Mouse (Mus musculus) heart, embryonic 14.5 days (tissue): ENCODE data around the gene Ptbp3. TPM values are rescaled to one million over a fixed set of nuclear protein-coding genes. Genes with fewer than 3 reads are reported as not detected.

Experiments
- ATAC-seq: fragments of 200-750 bp; cut with Nextera tagmentation; 2 replicates; pipeline ENCODE4 v1.8.0; 2017; ENCODE audit warnings: low read depth, moderate TSS enrichment; ENCODE audit not compliant: insufficient number of reproducible peaks, insufficient read depth, low FRiP score
- H3K27ac ChIP-seq, 2 experiments: fragments of 200-500 bp in 1 of 2; fragments of 300-500 bp in 1 of 2; sonication (generic) in 1 of 2; replicated peaks in 1 of 2; 2 replicates each; pipeline ENCODE4 v1.5.1; 2012 to 2014; ENCODE audit warnings: low read depth in 2 of 2, low read length in 2 of 2, control low read depth in 1 of 2, mild to moderate bottlenecking in 1 of 2, mixed read lengths in 1 of 2; ENCODE audit not compliant: control insufficient read depth in 1 of 2, insufficient read depth in 1 of 2
- H3K27me3 ChIP-seq: fragments of 300-500 bp; sonication (generic); 2 replicates; pipeline ENCODE4 v1.6.1; 2014; ENCODE audit warnings: mild to moderate bottlenecking, low read length, control low read depth; ENCODE audit not compliant: control insufficient read depth, insufficient read depth
- H3K36me3 ChIP-seq: fragments of 300-500 bp; sonication (generic); 2 replicates; pipeline ENCODE4 v1.6.1; 2014; ENCODE audit warnings: mild to moderate bottlenecking, control low read depth, low read length, mixed read lengths; ENCODE audit not compliant: control insufficient read depth, insufficient read depth
- H3K4me1 ChIP-seq, 2 experiments: fragments of 200-500 bp in 1 of 2; fragments of 300-500 bp in 1 of 2; sonication (generic) in 1 of 2; 2 replicates each; pipeline ENCODE4 v1.6.1; 2012 to 2014; ENCODE audit warnings: low read length in 2 of 2, control low read depth in 1 of 2, mixed read lengths in 1 of 2; ENCODE audit not compliant: control insufficient read depth in 2 of 2, insufficient read depth in 2 of 2
- H3K4me2 ChIP-seq: fragments of 300-500 bp; sonication (generic); 2 replicates; pipeline ENCODE4 v1.6.1; 2014; ENCODE audit warnings: mild to moderate bottlenecking, low read length
- H3K4me3 ChIP-seq, 2 experiments: fragments of 200-500 bp in 1 of 2; fragments of 300-500 bp in 1 of 2; sonication (generic) in 1 of 2; 2 replicates each; pipeline ENCODE4 v1.5.1; 2012 to 2014; ENCODE audit warnings: low read length in 2 of 2, mild to moderate bottlenecking in 2 of 2, control low read depth in 1 of 2, low read depth in 1 of 2, moderate library complexity in 1 of 2; ENCODE audit not compliant: control insufficient read depth in 1 of 2, insufficient read depth in 1 of 2
- H3K9ac ChIP-seq: fragments of 300-500 bp; sonication (generic); 2 replicates; pipeline ENCODE4 v1.6.1; 2014; ENCODE audit warnings: mild to moderate bottlenecking, low read length
- H3K9me3 ChIP-seq: fragments of 300-500 bp; sonication (generic); 2 replicates; pipeline ENCODE4 v1.6.1; 2016; ENCODE audit warnings: low read length, control low read depth; ENCODE audit not compliant: control insufficient read depth
- WGBS: fragments of 180-500 bp; shearing (Covaris S2); extraction: QIAGEN DNeasy Blood & Tissue Kit; methylation state at CpG from one replicate; pipeline ENCODE4 v1.1.7; 2014; 5-methylcytosine and 5-hydroxymethylcytosine counted together
- polyA plus RNA-seq: library from polyadenylated mRNA; unstranded; fragments of >200 nt; fragmentation: Nextera tagmentation; extraction: Ambion mirVana; gene quantifications from 2 replicates; pipeline ENCODE4 v1.2.1, GENCODE M21; 2014

Gene Ptbp3
- polyA plus RNA-seq, 1 experiment from 2014 or later = 37.7 TPM

GRCm38 (mm10) chr4:59553576-59553975, 4.4 kb upstream of the Ptbp3 start:
- Histone ChIP-seq H3K27me3 (no peaks in the 10 kb centered on the region), H3K36me3 (no peaks in the 10 kb centered on the region), H3K27ac (no peak overlapping the region), H3K9ac (no peak overlapping the region), H3K4me2 (no peak overlapping the region), H3K9me3 (no peaks in the 10 kb centered on the region), H3K4me1 (0 out of 4 replicates have a peak, but pooled peaks cover 0 to 2% of the 10 kb centered on the region in 2 experiments), H3K4me3 (no peak overlapping the region)
- ATAC-seq = no peak
- WGBS = 70% methylated on average over 3 of the region's 3 CpGs

GRCm38 (mm10) chr4:59552835-59553234, 3.7 kb upstream of the Ptbp3 start:
- Histone ChIP-seq H3K27me3 (no peaks in the 10 kb centered on the region), H3K4me2 (no peak overlapping the region), H3K36me3 (no peaks in the 10 kb centered on the region), H3K4me3 (no peak overlapping the region), H3K9ac (no peak overlapping the region), H3K9me3 (no peaks in the 10 kb centered on the region), H3K27ac (no peak overlapping the region), H3K4me1 (0 out of 4 replicates have a peak, but pooled peaks cover 0 to 2% of the 10 kb centered on the region in 2 experiments)
- 88% methylated on average over 5 of the region's 5 CpGs for WGBS
- no peak for ATAC-seq

- Histone ChIP-seq H3K27ac (no peak overlapping the region), H3K9ac (no peak overlapping the region), H3K4me3 (no peak overlapping the region), H3K4me2 (no peak overlapping the region), H3K9me3 (no peaks in the 10 kb centered on the region), H3K4me1 (peaks cover 0 to 9% of the 10 kb centered on the region in 2 experiments; a peak in 2 of 4 replicates), H3K36me3 (no peaks in the 10 kb centered on the region), H3K27me3 (no peaks in the 10 kb centered on the region)
- 84% methylated on average over 1 of the region's 1 CpGs for WGBS
- ATAC-seq = no peak
Observed at GRCm38 (mm10) chr4:59551901-59552300, 2.7 kb upstream of the Ptbp3 start.

GRCm38 (mm10) chr4:59549977-59550560, 905 bp upstream of the Ptbp3 start:
- 25% methylated on average over 11 of the region's 11 CpGs for WGBS
- no peaks in the 10 kb centered on the region for H3K9me3 ChIP-seq
- no peaks in the 10 kb centered on the region for H3K27me3 ChIP-seq
- ATAC-seq = no peak
- H3K4me3 ChIP-seq = peak overlapping the region; percentile 63 to 95
- peaks cover 0 to 19% of the 10 kb centered on the region in 2 experiments; a peak in 2 of 4 replicates for H3K4me1 ChIP-seq
- no peaks in the 10 kb centered on the region for H3K36me3 ChIP-seq
- peak overlapping the region; percentile 93 for H3K4me2 ChIP-seq
- peak overlapping the region in 1 of 2 experiments; percentile 93; a peak in 2 of 4 replicates for H3K27ac ChIP-seq
- peak overlapping the region; percentile 87 for H3K9ac ChIP-seq

- H3K4me2 ChIP-seq = peak overlapping the region; percentile 93
- WGBS = under 1% methylated on average over 77 of the region's 83 CpGs
- peak overlapping the region; percentile 91 for H3K9ac ChIP-seq
- peak overlapping the region; percentile 71 to 95 for H3K4me3 ChIP-seq
- no peaks in the 10 kb centered on the region for H3K9me3 ChIP-seq
- no peaks in the 10 kb centered on the region for H3K27me3 ChIP-seq
- H3K27ac ChIP-seq = peak overlapping the region; percentile 93 to 97
- peaks cover 0 to 25% of the 10 kb centered on the region in 2 experiments; a peak in 2 of 4 replicates for H3K4me1 ChIP-seq
- ATAC-seq = peak; percentile 72
- H3K36me3 ChIP-seq = no peaks in the 10 kb centered on the region
Observed at GRCm38 (mm10) chr4:59548560-59549174, 497 bp downstream of the Ptbp3 start.

GRCm38 (mm10) chr4:59548011-59548559, 1.1 kb downstream of the Ptbp3 start:
- Histone ChIP-seq H3K27ac (peak overlapping the region; percentile 93 to 97), H3K9me3 (no peaks in the 10 kb centered on the region), H3K4me1 (peaks cover 0 to 25% of the 10 kb centered on the region in 2 experiments; a peak in 2 of 4 replicates), H3K36me3 (no peaks in the 10 kb centered on the region), H3K4me2 (peak overlapping the region; percentile 93), H3K4me3 (peak overlapping the region; percentile 71 to 95), H3K9ac (peak overlapping the region; percentile 91), H3K27me3 (no peaks in the 10 kb centered on the region)
- ATAC-seq = no peak
- 3% methylated on average over 18 of the region's 18 CpGs for WGBS

GRCm38 (mm10) chr4:59547136-59547889, 1.9 kb downstream of the Ptbp3 start:
- peaks cover 0 to 25% of the 10 kb centered on the region in 2 experiments; a peak in 2 of 4 replicates for H3K4me1 ChIP-seq
- ATAC-seq = no peak
- H3K9me3 ChIP-seq = no peaks in the 10 kb centered on the region
- H3K27me3 ChIP-seq = no peaks in the 10 kb centered on the region
- H3K27ac ChIP-seq = no peak overlapping the region
- H3K4me3 ChIP-seq = peak overlapping the region; percentile 39 to 95
- H3K9ac ChIP-seq = peak overlapping the region; percentile 91
- peak overlapping the region; percentile 93 for H3K4me2 ChIP-seq
- 20% methylated on average over 11 of the region's 11 CpGs for WGBS
- no peaks in the 10 kb centered on the region for H3K36me3 ChIP-seq
